Mouse (Mus musculus) megakaryocyte, embryonic 14.5 days (primary cell): ENCODE measurements around the gene Aicda.

ENCODE experiments used
- FLI1 ChIP-seq: IDR thresholded peaks from 2 replicates; pipeline ENCODE4 v1.6.1; 2012; ENCODE audit warnings: low read length, inconsistent platforms, mixed read lengths
- GATA1 ChIP-seq: IDR thresholded peaks from 3 replicates; pipeline ENCODE4 v1.6.1; 2012; ENCODE audit warnings: mixed read lengths, low read length, inconsistent platforms, borderline replicate concordance

DNA sequence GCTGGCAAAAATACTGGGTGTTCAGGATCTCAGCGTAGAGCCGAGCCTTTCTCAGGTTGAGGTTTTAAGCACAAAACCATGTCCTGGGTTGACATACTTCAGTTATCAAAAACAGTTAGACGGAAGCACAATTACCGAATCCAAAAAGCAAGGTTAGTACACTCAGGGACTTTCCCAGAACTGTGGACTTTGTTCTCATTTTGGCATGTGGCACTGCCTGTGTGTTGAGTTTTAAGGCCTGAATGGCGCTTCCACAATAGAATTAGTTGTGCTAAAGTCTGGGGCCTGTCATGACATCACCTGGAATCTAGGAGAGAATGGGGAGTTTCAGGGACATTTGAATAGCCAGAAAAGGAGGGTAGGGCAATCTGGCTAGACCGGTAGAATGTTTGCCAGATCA is 44.8 kb downstream of the Aicda start:
- TF ChIP-seq GATA1 (no peak), FLI1 (no peak)
